Mouse (Mus musculus) intestine, embryonic 15.5 days (tissue): ENCODE data around the gene 4930451I11Rik. TPM values are rescaled to one million over a fixed set of nuclear protein-coding genes. Genes with fewer than 3 reads are reported as not detected.
A peak's percentile ranks its signal among the peaks of the same experiment; 100 is the strongest.

Experiments used
- ATAC-seq: fragments of 200-750 bp; cut with Nextera tagmentation; 2 replicates; pipeline ENCODE4 v1.8.0; 2017; ENCODE audit warnings: moderate TSS enrichment, moderate library complexity
- H3K27ac ChIP-seq: fragments of 300-500 bp; sonication (generic); 2 replicates; pipeline ENCODE4 v1.5.1; 2015; ENCODE audit warnings: mild to moderate bottlenecking, inconsistent platforms
- H3K27me3 ChIP-seq: fragments of 300-500 bp; sonication (generic); replicated peaks from 2 replicates; pipeline ENCODE4 v1.6.1; 2015; ENCODE audit warnings: inconsistent platforms
- H3K36me3 ChIP-seq: fragments of 300-500 bp; sonication (generic); 2 replicates; pipeline ENCODE4 v1.6.1; 2015; ENCODE audit warnings: inconsistent platforms
- H3K4me1 ChIP-seq: fragments of 300-500 bp; sonication (generic); replicated peaks from 2 replicates; pipeline ENCODE4 v1.6.1; 2015; ENCODE audit warnings: inconsistent platforms
- H3K4me2 ChIP-seq: fragments of 300-500 bp; sonication (generic); replicated peaks from 2 replicates; pipeline ENCODE4 v1.6.1; 2015; ENCODE audit warnings: mild to moderate bottlenecking, inconsistent platforms
- H3K4me3 ChIP-seq: fragments of 300-500 bp; sonication (generic); replicated peaks from 2 replicates; pipeline ENCODE4 v1.5.1; 2015; ENCODE audit warnings: inconsistent platforms
- H3K9ac ChIP-seq: fragments of 300-500 bp; sonication (generic); 2 replicates; pipeline ENCODE4 v1.6.1; 2015; ENCODE audit warnings: inconsistent platforms
- H3K9me3 ChIP-seq: fragments of 300-500 bp; sonication (generic); 2 replicates; pipeline ENCODE4 v1.6.1; 2016; ENCODE audit warnings: inconsistent platforms
- WGBS: fragments of 180-500 bp; shearing (Covaris S2); methylation state at CpG from one replicate; pipeline ENCODE4 v1.1.7; 2015; 5-methylcytosine and 5-hydroxymethylcytosine counted together
- polyA plus RNA-seq: library from polyadenylated mRNA; unstranded; fragments of >200 nt; fragmentation: Nextera tagmentation; extraction: Ambion mirVana; gene quantifications from 2 replicates; pipeline ENCODE4 v1.2.1, GENCODE M21; 2015

4930451I11Rik gene
- polyA plus RNA-seq, 1 experiment from 2014 or later: not detected

GRCm38 (mm10) chr7:126798127-126799049 is 33.1 kb downstream of the 4930451I11Rik start:
- Histone ChIP-seq H3K4me1 (peaks cover 33% of the 10 kb centered on the region), H3K4me3 (peak overlapping the region; percentile 83), H3K9me3 (no peaks in the 10 kb centered on the region), H3K9ac (peak overlapping the region; percentile 88), H3K4me2 (peak overlapping the region; percentile 82), H3K27me3 (no peaks in the 10 kb centered on the region), H3K36me3 (peaks cover 21% of the 10 kb centered on the region), H3K27ac (peak overlapping the region; percentile 96)
- WGBS: under 1% methylated on average over 40 of the region's 40 CpGs
- no peak for ATAC-seq

- Histone ChIP-seq H3K27ac (peak within 1 kb of the TSS; percentile 96), H3K9ac (peak within 1 kb of the TSS; percentile 88), H3K4me2 (peak within 1 kb of the TSS; percentile 82), H3K36me3 (peaks cover 21% of the 10 kb centered on the region), H3K4me1 (peaks cover 33% of the 10 kb centered on the region), H3K9me3 (no peaks in the 10 kb centered on the region), H3K4me3 (peak within 1 kb of the TSS; percentile 83), H3K27me3 (no peaks in the 10 kb centered on the region)
- ATAC-seq: no peak
- WGBS: 18% methylated on average over 21 of the region's 21 CpGs
Measured at GRCm38 (mm10) chr7:126797411-126798126, 33.9 kb downstream of the 4930451I11Rik start, which contains the start of gene Fam57b. Fam57b (plus strand) TSS chr7:126797668.

- peak overlapping the region; percentile 83 for H3K4me3 ChIP-seq
Measured at GRCm38 (mm10) chr7:126796350-126796932, 35.0 kb downstream of the 4930451I11Rik start.

GRCm38 (mm10) chr7:126795387-126796317 is 35.8 kb downstream of the 4930451I11Rik start:
- Histone ChIP-seq H3K36me3 (peaks cover 21% of the 10 kb centered on the region), H3K4me3 (no peak overlapping the region), H3K9me3 (no peaks in the 10 kb centered on the region), H3K4me2 (peak overlapping the region; percentile 82; the same call in 1 of the 2 replicates), H3K4me1 (peaks cover 34% of the 10 kb centered on the region), H3K27ac (no peak overlapping the region), H3K9ac (no peak overlapping the region), H3K27me3 (no peaks in the 10 kb centered on the region)
- WGBS: 82% methylated on average over 16 of the region's 16 CpGs
- ATAC-seq: no peak

More at GRCm38 (mm10) chr7:126796350-126796932, 35.0 kb downstream of the 4930451I11Rik start:
- Histone ChIP-seq H3K4me2 (peak overlapping the region; percentile 82), H3K27me3 (no peaks in the 10 kb centered on the region), H3K27ac (no peak overlapping the region), H3K9ac (peak overlapping the region; percentile 17; the same call in 1 of the 2 replicates), H3K9me3 (no peaks in the 10 kb centered on the region), H3K4me1 (peaks cover 33% of the 10 kb centered on the region), H3K36me3 (peaks cover 21% of the 10 kb centered on the region)
- WGBS: 69% methylated on average over 8 of the region's 8 CpGs
- ATAC-seq: no peak

- no peak for ATAC-seq
- no peaks in the 10 kb centered on the region for H3K9me3 ChIP-seq
- H3K36me3 ChIP-seq: peaks cover 21% of the 10 kb centered on the region
- no peak overlapping the region for H3K4me3 ChIP-seq
- H3K27me3 ChIP-seq: no peaks in the 10 kb centered on the region
- no peak overlapping the region for H3K4me2 ChIP-seq
- H3K27ac ChIP-seq: no peak overlapping the region
- H3K9ac ChIP-seq: no peak overlapping the region
- WGBS: 63% methylated on average over 4 of the region's 4 CpGs
- H3K4me1 ChIP-seq: peaks cover 28% of the 10 kb centered on the region
Measured at GRCm38 (mm10) chr7:126794271-126794605, 37.2 kb downstream of the 4930451I11Rik start.

- H3K4me1 ChIP-seq: peaks cover 28% of the 10 kb centered on the region
- no peak for ATAC-seq
- no peaks in the 10 kb centered on the region for H3K9me3 ChIP-seq
- no peak overlapping the region for H3K4me3 ChIP-seq
- H3K27me3 ChIP-seq: no peaks in the 10 kb centered on the region
- peak overlapping the region; percentile 68; the same call in 1 of the 2 replicates for H3K4me2 ChIP-seq
- no peak overlapping the region for H3K9ac ChIP-seq
- no peak overlapping the region for H3K27ac ChIP-seq
- H3K36me3 ChIP-seq: peaks cover 24% of the 10 kb centered on the region
- WGBS: 77% methylated on average over 4 of the region's 4 CpGs
Measured at GRCm38 (mm10) chr7:126793456-126794270, 37.8 kb downstream of the 4930451I11Rik start.

GRCm38 (mm10) chr7:126792721-126793443 is 38.6 kb downstream of the 4930451I11Rik start:
- Histone ChIP-seq H3K27me3 (no peaks in the 10 kb centered on the region), H3K9me3 (no peaks in the 10 kb centered on the region), H3K4me2 (peak overlapping the region; percentile 68), H3K4me3 (peak overlapping the region; percentile 64), H3K27ac (peak overlapping the region; percentile 96), H3K9ac (peak overlapping the region; percentile 31; the same call in 1 of the 2 replicates), H3K36me3 (peaks cover 28% of the 10 kb centered on the region), H3K4me1 (peaks cover 28% of the 10 kb centered on the region)
- WGBS: 22% methylated on average over 11 of the region's 11 CpGs
- ATAC-seq: peak; percentile 32

GRCm38 (mm10) chr7:126791851-126792720 is 39.4 kb downstream of the 4930451I11Rik start, which contains the start of gene Ppp4c:
Ppp4c (minus strand) TSS chr7:126792496.
- peaks cover 33% of the 10 kb centered on the region for H3K36me3 ChIP-seq
- peak within 1 kb of the TSS; percentile 96 for H3K27ac ChIP-seq
- peak within 1 kb of the TSS; percentile 68 for H3K4me2 ChIP-seq
- WGBS: under 1% methylated on average over 82 of the region's 83 CpGs
- H3K4me3 ChIP-seq: peak within 1 kb of the TSS; percentile 64
- peak; percentile 94 for ATAC-seq
- peak within 1 kb of the TSS; percentile 81 for H3K9ac ChIP-seq
- H3K9me3 ChIP-seq: no peaks in the 10 kb centered on the region
- H3K4me1 ChIP-seq: peaks cover 21% of the 10 kb centered on the region
- H3K27me3 ChIP-seq: no peaks in the 10 kb centered on the region

GRCm38 (mm10) chr7:126789141-126789540 is 42.3 kb downstream of the 4930451I11Rik start:
- no peak for ATAC-seq
- Histone ChIP-seq H3K27ac (no peak overlapping the region), H3K36me3 (peaks cover 39% of the 10 kb centered on the region), H3K9me3 (no peaks in the 10 kb centered on the region), H3K4me2 (no peak overlapping the region), H3K4me3 (no peak overlapping the region), H3K9ac (no peak overlapping the region), H3K27me3 (no peaks in the 10 kb centered on the region), H3K4me1 (peaks cover 7% of the 10 kb centered on the region; the same call in 1 of the 2 replicates)
- 87% methylated on average over 4 of the region's 4 CpGs for WGBS
